ENCODE assay signal across 11 mouse cellular contexts in genomic region chr6:91163195-91163911, GRCm38 (mm10). TPM values are rescaled to one million over a fixed set of nuclear protein-coding genes. Genes with fewer than 3 reads are reported as not detected.
DNase-seq lines count a peak whose midpoint lies in the region; ATAC-seq and TF ChIP-seq lines count a peak whose summit lies in the region.
"Had no signal": no experiment of that assay in that cellular context is flagged by ENCODE, and none has a peak within 500 bp of the region (broad histone marks: within the 10 kb centered on the region; RNA-seq: fewer than 3 reads in every experiment).

No protein-coding gene starts in this region.

- H3K9me3 ChIP-seq in forebrain, embryonic 11.5 days (ENCODE audit: control insufficient read depth, low read length) = no peaks in the 10 kb centered on the region
- no peaks in the 10 kb centered on the region for H3K9me3 ChIP-seq in forebrain, embryonic 13.5 days (replicated peaks)
- no peaks in the 10 kb centered on the region for H3K9me3 ChIP-seq in midbrain, embryonic 11.5 days (ENCODE audit: control insufficient read depth, low read length)
- H3K9me3 ChIP-seq in midbrain, embryonic 13.5 days = no peaks in the 10 kb centered on the region
- H3K9me3 ChIP-seq in liver, embryonic 11.5 days (ENCODE audit: control insufficient read depth, low read length) = no peaks in the 10 kb centered on the region
- H3K9me3 ChIP-seq in lung, postnatal 0 days (ENCODE audit: low read length) = no peaks in the 10 kb centered on the region

- no peak for TF ChIP-seq CTCF in lung, postnatal 0 days (IDR thresholded peaks at IDR 0.05)

- H3K4me3 ChIP-seq in forebrain, embryonic 11.5 days (ENCODE audit: low read depth, low read length) = no peak overlapping the region
- H3K4me3 ChIP-seq in forebrain, embryonic 13.5 days = no peak overlapping the region
- H3K4me3 ChIP-seq in midbrain, embryonic 11.5 days (ENCODE audit: low read depth, low read length) = no peak overlapping the region
- H3K4me3 ChIP-seq in midbrain, embryonic 13.5 days (replicated peaks) = no peak overlapping the region
- no peak overlapping the region for H3K4me3 ChIP-seq in liver, embryonic 11.5 days (ENCODE audit: low read depth, low read length)
- H3K4me3 ChIP-seq in lung, postnatal 0 days (ENCODE audit: low read depth, low read length) = no peak overlapping the region

- intact Hi-C loops in left cerebral cortex, postnatal 25 days (cut with DNase I) = no loop called here

- 0 out of 2 replicates have a peak, but pooled peaks have one; percentile 9 for ATAC-seq in forebrain, embryonic 11.5 days (replicated peaks; ENCODE audit: low FRiP score)
- no peak for ATAC-seq in forebrain, embryonic 13.5 days
- 0 out of 2 replicates have a peak, but pooled peaks have one; percentile 12 for ATAC-seq in midbrain, embryonic 11.5 days (ENCODE audit: low FRiP score)
- no peak for ATAC-seq in midbrain, embryonic 13.5 days
- ATAC-seq in liver, embryonic 11.5 days (replicated peaks; ENCODE audit: low FRiP score) = peak; percentile 95
- ATAC-seq in lung, postnatal 0 days = no peak
- ATAC-seq: Patski had no signal

- no peak overlapping the region for H3K4me2 ChIP-seq in forebrain, embryonic 11.5 days (ENCODE audit: low read depth, low read length, severe bottlenecking)
- H3K4me2 ChIP-seq in forebrain, embryonic 13.5 days = no peak overlapping the region
- H3K4me2 ChIP-seq in midbrain, embryonic 11.5 days = no peak overlapping the region
- H3K4me2 ChIP-seq in midbrain, embryonic 13.5 days (replicated peaks) = no peak overlapping the region
- peak overlapping the region; percentile 58 for H3K4me2 ChIP-seq in liver, embryonic 11.5 days
- no peak overlapping the region for H3K4me2 ChIP-seq in lung, postnatal 0 days (replicated peaks; ENCODE audit: low read depth, low read length)

- H3K27me3 ChIP-seq in forebrain, embryonic 11.5 days (ENCODE audit: control insufficient read depth, insufficient read depth, low read length) = no peaks in the 10 kb centered on the region
- H3K27me3 ChIP-seq in forebrain, embryonic 13.5 days = no peaks in the 10 kb centered on the region
- H3K27me3 ChIP-seq in midbrain, embryonic 11.5 days (ENCODE audit: control insufficient read depth, insufficient read depth, low read length) = no peaks in the 10 kb centered on the region
- H3K27me3 ChIP-seq in midbrain, embryonic 13.5 days = no peaks in the 10 kb centered on the region
- H3K27me3 ChIP-seq in liver, embryonic 11.5 days (replicated peaks; ENCODE audit: control insufficient read depth, insufficient read depth, low read length) = no peaks in the 10 kb centered on the region
- H3K27me3 ChIP-seq in lung, postnatal 0 days (replicated peaks; ENCODE audit: insufficient read depth, low read length) = no peaks in the 10 kb centered on the region
- H3K27me3 ChIP-seq: Patski had no signal

- H3K36me3 ChIP-seq in forebrain, embryonic 11.5 days (ENCODE audit: control insufficient read depth, insufficient read depth, low read length) = no peaks in the 10 kb centered on the region
- 0 out of 2 replicates have a peak, but pooled peaks cover 9% of the 10 kb centered on the region for H3K36me3 ChIP-seq in forebrain, embryonic 13.5 days (ENCODE audit: poor library complexity, severe bottlenecking)
- no peaks in the 10 kb centered on the region for H3K36me3 ChIP-seq in midbrain, embryonic 11.5 days (ENCODE audit: control insufficient read depth, insufficient read depth, low read length)
- peaks cover 21% of the 10 kb centered on the region for H3K36me3 ChIP-seq in midbrain, embryonic 13.5 days
- no peaks in the 10 kb centered on the region for H3K36me3 ChIP-seq in liver, embryonic 11.5 days (ENCODE audit: control insufficient read depth, insufficient read depth, low read length)
- H3K36me3 ChIP-seq in lung, postnatal 0 days (ENCODE audit: insufficient read depth, low read length) = no peaks in the 10 kb centered on the region

- DNase-seq in forebrain, embryonic 11.5 days (ENCODE audit: low spot score) = peak; percentile 48
- no peak for DNase-seq in midbrain, embryonic 11.5 days (ENCODE audit: low spot score, missing footprints)
- peak; percentile 70 for DNase-seq in liver, embryonic 11.5 days (ENCODE audit: low spot score)
- DNase-seq in spleen, postnatal 4 days (ENCODE audit: low spot score in 2 of 2) = peak; percentile 76
- no peak for DNase-seq in left cerebral cortex, postnatal 25 days (ENCODE audit: low spot score in 2 of 2)
- DNase-seq in lung, postnatal 0 days (ENCODE audit: low spot score) = no peak
- DNase-seq: heart, postnatal 14 days had no signal

- no peak overlapping the region for H3K9ac ChIP-seq in forebrain, embryonic 11.5 days (ENCODE audit: low read length)
- H3K9ac ChIP-seq in forebrain, embryonic 13.5 days = no peak overlapping the region
- no peak overlapping the region for H3K9ac ChIP-seq in midbrain, embryonic 11.5 days (ENCODE audit: low read length)
- H3K9ac ChIP-seq in midbrain, embryonic 13.5 days (replicated peaks) = no peak overlapping the region
- peak overlapping the region; percentile 60 for H3K9ac ChIP-seq in liver, embryonic 11.5 days (ENCODE audit: low read depth, low read length)
- no peak overlapping the region for H3K9ac ChIP-seq in lung, postnatal 0 days (replicated peaks; ENCODE audit: low read depth)

- H3K27ac ChIP-seq in forebrain, embryonic 11.5 days (ENCODE audit: low read depth, low read length) = 0 out of 2 replicates have a peak overlapping the region, but pooled peaks have one; percentile 2
- H3K27ac ChIP-seq in forebrain, embryonic 13.5 days = no peak overlapping the region
- no peak overlapping the region for H3K27ac ChIP-seq in midbrain, embryonic 11.5 days (ENCODE audit: low read depth, low read length)
- no peak overlapping the region for H3K27ac ChIP-seq in midbrain, embryonic 13.5 days
- peak overlapping the region; percentile 95 for H3K27ac ChIP-seq in liver, embryonic 11.5 days (ENCODE audit: low read depth, low read length)
- H3K27ac ChIP-seq in lung, postnatal 0 days (ENCODE audit: low read length) = no peak overlapping the region
- H3K27ac ChIP-seq: macrophage had no signal

- TF ChIP-seq EP300 in lung, postnatal 0 days (IDR thresholded peaks at IDR 0.05) = no peak

- H3K4me1 ChIP-seq in forebrain, embryonic 11.5 days (replicated peaks; ENCODE audit: control insufficient read depth, insufficient read depth, low read length) = no peaks in the 10 kb centered on the region
- H3K4me1 ChIP-seq in forebrain, embryonic 13.5 days = peaks cover 35% of the 10 kb centered on the region
- H3K4me1 ChIP-seq in midbrain, embryonic 11.5 days (ENCODE audit: control insufficient read depth, insufficient read depth, low read length) = peaks cover 9% of the 10 kb centered on the region
- peaks cover 37% of the 10 kb centered on the region for H3K4me1 ChIP-seq in midbrain, embryonic 13.5 days (replicated peaks)
- peaks cover 61% of the 10 kb centered on the region for H3K4me1 ChIP-seq in liver, embryonic 11.5 days (replicated peaks; ENCODE audit: control insufficient read depth, insufficient read depth, low read length)
- no peaks in the 10 kb centered on the region for H3K4me1 ChIP-seq in lung, postnatal 0 days (ENCODE audit: insufficient read depth, low read depth, low read length)

- WGBS in forebrain, embryonic 11.5 days = 83% methylated on average over 5 of the region's 5 CpGs
- 80% methylated on average over 5 of the region's 5 CpGs for WGBS in forebrain, embryonic 13.5 days
- WGBS in midbrain, embryonic 11.5 days = 82% methylated on average over 5 of the region's 5 CpGs
- WGBS in midbrain, embryonic 13.5 days = 86% methylated on average over 5 of the region's 5 CpGs
- WGBS in liver, embryonic 11.5 days = 25% methylated on average over 5 of the region's 5 CpGs
- WGBS in lung, postnatal 0 days = 76% methylated on average over 5 of the region's 5 CpGs

RNA-seq across cellular contexts. Expression of gene Hdac11, which starts 6.9 kb away (rescaled TPM):
- polyA plus RNA-seq in forebrain, embryonic 11.5 days (2014; fragmentation: Nextera tagmentation; extraction: Ambion mirVana) = 12.5 and 14.5 TPM in 2 replicates
- polyA plus RNA-seq in forebrain, embryonic 13.5 days (2015; fragmentation: Nextera tagmentation; extraction: Ambion mirVana) = 15.3 and 21.0 TPM in 2 replicates
- 12.8 and 13.0 TPM in 2 replicates for polyA plus RNA-seq in midbrain, embryonic 11.5 days (2014; fragmentation: Nextera tagmentation; extraction: Ambion mirVana)
- polyA plus RNA-seq in midbrain, embryonic 13.5 days (2015; fragmentation: Nextera tagmentation; extraction: Ambion mirVana) = 28.8 and 32.1 TPM in 2 replicates
- 7.1 and 7.2 TPM in 2 replicates for polyA plus RNA-seq in liver, embryonic 11.5 days (2014; fragmentation: Nextera tagmentation; extraction: Ambion mirVana)
- 100 to 1,000 TPM; 158 to 161 TPM for total RNA-seq in left cerebral cortex, postnatal 25 days (2021)
- polyA plus RNA-seq in lung, postnatal 0 days (2015; fragmentation: Nextera tagmentation; extraction: Ambion mirVana) = 3.8 and 3.9 TPM in 2 replicates

RNA-seq across cellular contexts. Expression of gene Nup210, which starts 46.7 kb away (rescaled TPM):
- polyA plus RNA-seq in forebrain, embryonic 11.5 days (2014; fragmentation: Nextera tagmentation; extraction: Ambion mirVana) = 31.9 and 37.4 TPM in 2 replicates
- 17.1 and 23.7 TPM in 2 replicates for polyA plus RNA-seq in forebrain, embryonic 13.5 days (2015; fragmentation: Nextera tagmentation; extraction: Ambion mirVana)
- 13.9 and 15.8 TPM in 2 replicates for polyA plus RNA-seq in midbrain, embryonic 11.5 days (2014; fragmentation: Nextera tagmentation; extraction: Ambion mirVana)
- polyA plus RNA-seq in midbrain, embryonic 13.5 days (2015; fragmentation: Nextera tagmentation; extraction: Ambion mirVana) = 17.3 and 18.8 TPM in 2 replicates
- polyA plus RNA-seq in liver, embryonic 11.5 days (2014; fragmentation: Nextera tagmentation; extraction: Ambion mirVana) = 53.5 and 58.3 TPM in 2 replicates
- 10 to 100 TPM; 26.5 to 28.9 TPM for total RNA-seq in left cerebral cortex, postnatal 25 days (2021)
- 5.8 and 7.0 TPM in 2 replicates for polyA plus RNA-seq in lung, postnatal 0 days (2015; fragmentation: Nextera tagmentation; extraction: Ambion mirVana)

RNA-seq across cellular contexts. Expression of gene Fbln2, which starts 48.9 kb away (rescaled TPM):
- 38.9 and 42.4 TPM in 2 replicates for polyA plus RNA-seq in forebrain, embryonic 11.5 days (2014; fragmentation: Nextera tagmentation; extraction: Ambion mirVana)
- polyA plus RNA-seq in forebrain, embryonic 13.5 days (2015; fragmentation: Nextera tagmentation; extraction: Ambion mirVana) = 8.5 and 12.2 TPM in 2 replicates
- polyA plus RNA-seq in midbrain, embryonic 11.5 days (2014; fragmentation: Nextera tagmentation; extraction: Ambion mirVana) = 21.9 TPM in 2 replicates
- 10.8 and 11.1 TPM in 2 replicates for polyA plus RNA-seq in midbrain, embryonic 13.5 days (2015; fragmentation: Nextera tagmentation; extraction: Ambion mirVana)
- polyA plus RNA-seq in liver, embryonic 11.5 days (2014; fragmentation: Nextera tagmentation; extraction: Ambion mirVana) = 33.3 and 36.3 TPM in 2 replicates
- 1 to 10 TPM; 3.9 to 6.5 TPM for total RNA-seq in left cerebral cortex, postnatal 25 days (2021)
- 63.0 and 63.8 TPM in 2 replicates for polyA plus RNA-seq in lung, postnatal 0 days (2015; fragmentation: Nextera tagmentation; extraction: Ambion mirVana)

Comparison
In these comparisons a context has a peak if more than half of its experiments do, and no peak if none do; other contexts are left out.
1. ATAC-seq: peak in forebrain, embryonic 11.5 days (single experiment), midbrain, embryonic 11.5 days (single experiment) and liver, embryonic 11.5 days (single experiment); none in forebrain, embryonic 13.5 days (single experiment), midbrain, embryonic 13.5 days (single experiment) and lung, postnatal 0 days (single experiment).
2. H3K27ac ChIP-seq: peak in forebrain, embryonic 11.5 days (single experiment) and liver, embryonic 11.5 days (single experiment); none in forebrain, embryonic 13.5 days (single experiment), midbrain, embryonic 11.5 days (single experiment), midbrain, embryonic 13.5 days (single experiment) and lung, postnatal 0 days (single experiment).
3. DNase-seq: peak in forebrain, embryonic 11.5 days (single experiment), liver, embryonic 11.5 days (single experiment) and spleen, postnatal 4 days (2 of 2); none in midbrain, embryonic 11.5 days (single experiment), left cerebral cortex, postnatal 25 days (0 of 2) and lung, postnatal 0 days (single experiment).